Mouse (Mus musculus) heart, postnatal 4 days (tissue): Measurements from ENCODE around the gene Gna11. TPM values are rescaled to one million over a fixed set of nuclear protein-coding genes. Genes with fewer than 3 reads are reported as not detected.

Experiments
- DNase-seq: peaks from one replicate; pipeline ENCODE4 v3.0.0; 2021
- total RNA-seq, 2 experiments: library from RNA; stranded (reverse); gene quantifications; 2 replicates each; pipeline ENCODE4 v1.2.3; 2021

The Gna11 gene
- total RNA-seq: 10 to 100 TPM; 58.5 to 62.7 TPM

DNA sequence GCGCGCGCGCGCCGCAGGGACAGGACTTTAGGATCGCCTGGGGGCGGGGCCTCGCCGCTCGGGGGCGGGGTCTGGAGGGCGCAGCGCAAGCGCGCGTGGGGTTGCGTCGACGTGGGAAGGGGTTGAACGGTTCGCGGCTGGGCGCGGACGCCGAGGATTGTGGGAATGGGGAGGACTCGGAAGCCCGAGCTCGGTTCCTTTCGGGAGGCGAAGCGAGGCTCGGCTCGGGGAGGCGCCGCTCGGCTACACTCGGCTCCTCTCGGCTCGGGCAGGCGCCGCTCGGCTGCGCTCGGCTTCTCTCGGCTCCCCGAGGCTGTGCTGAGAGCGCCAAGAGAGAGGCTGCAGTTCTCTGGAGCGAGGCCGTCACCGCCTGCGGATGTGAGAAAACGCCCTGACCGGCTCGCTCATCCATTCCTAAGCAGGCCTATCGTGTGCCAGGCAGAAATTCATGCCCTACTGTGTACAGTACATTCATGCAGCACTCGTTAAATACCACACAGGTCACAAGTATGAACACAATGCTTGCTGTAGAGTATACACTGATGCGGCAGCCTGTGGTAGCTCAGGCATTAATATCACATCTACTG is at the start of gene Gna11:
TSS of gene Gna11 (minus strand) at position 30 of the 587 bp plus-strand sequence.
- DNase-seq: peak; percentile 100

DNA sequence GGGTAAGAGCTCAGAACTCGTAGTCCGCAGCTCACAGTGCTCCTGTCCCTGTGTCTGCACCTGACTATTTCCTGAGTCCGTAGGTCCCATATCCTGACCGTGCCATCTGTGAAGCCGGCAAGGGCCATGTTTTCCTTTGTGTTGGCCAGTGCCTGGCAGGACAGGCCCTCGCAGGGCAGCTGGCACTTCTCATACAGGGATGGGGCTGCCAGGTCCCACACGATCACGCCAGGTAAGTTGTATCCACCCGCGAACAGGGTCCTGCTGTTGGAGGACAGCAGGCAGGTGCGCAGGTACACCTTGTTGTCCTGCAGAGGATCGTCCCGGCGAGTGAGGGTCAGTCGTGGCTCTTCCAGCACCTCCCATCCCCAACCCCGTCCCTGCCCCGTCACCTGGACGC is 48.9 kb upstream of the Gna11 start:
- DNase-seq: no peak

DNA sequence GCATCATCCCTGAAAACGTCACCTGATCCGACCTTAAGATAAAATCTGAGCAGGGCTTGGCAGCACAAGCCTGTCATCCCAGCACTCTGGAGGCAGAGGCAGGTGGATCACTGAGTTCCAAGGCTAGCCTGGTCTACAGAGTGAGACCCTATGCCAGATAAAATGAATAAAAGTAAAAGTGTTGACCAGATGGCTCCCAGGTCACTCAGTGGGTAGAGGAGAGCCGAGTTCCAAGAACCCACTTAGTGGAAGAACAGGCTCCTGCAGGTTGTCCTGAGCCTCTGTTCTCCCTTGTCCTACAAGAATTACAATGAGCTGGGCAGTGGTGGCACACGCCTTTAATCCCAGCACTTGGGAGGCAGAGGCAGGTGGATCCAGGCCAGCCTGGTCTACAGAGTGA is 48.2 kb upstream of the Gna11 start:
- no peak for DNase-seq

DNA sequence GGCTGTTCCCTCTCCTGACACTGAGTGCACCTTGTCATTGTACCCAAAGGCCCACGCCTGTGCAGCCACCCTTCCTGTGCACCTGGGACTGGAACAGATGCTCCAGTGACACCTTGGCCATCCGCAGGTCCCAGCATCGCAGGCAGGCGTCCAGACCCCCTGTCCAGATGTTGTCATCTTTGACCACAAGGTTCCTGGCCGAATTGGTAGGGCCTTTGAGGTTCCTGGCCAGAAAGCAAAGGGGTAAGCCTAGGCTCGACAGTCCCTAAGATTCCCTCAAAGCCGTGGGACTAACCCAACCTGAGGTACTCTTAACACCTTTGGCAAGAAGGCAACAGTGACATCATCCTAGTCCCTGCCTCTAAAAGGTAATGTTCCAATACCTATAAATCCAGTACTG is 47.6 kb upstream of the Gna11 start:
- DNase-seq: no peak

- DNase-seq: no peak
Measured at GRCm38 (mm10) chr10:81591846-81592245, 46.9 kb upstream of the Gna11 start.

DNA sequence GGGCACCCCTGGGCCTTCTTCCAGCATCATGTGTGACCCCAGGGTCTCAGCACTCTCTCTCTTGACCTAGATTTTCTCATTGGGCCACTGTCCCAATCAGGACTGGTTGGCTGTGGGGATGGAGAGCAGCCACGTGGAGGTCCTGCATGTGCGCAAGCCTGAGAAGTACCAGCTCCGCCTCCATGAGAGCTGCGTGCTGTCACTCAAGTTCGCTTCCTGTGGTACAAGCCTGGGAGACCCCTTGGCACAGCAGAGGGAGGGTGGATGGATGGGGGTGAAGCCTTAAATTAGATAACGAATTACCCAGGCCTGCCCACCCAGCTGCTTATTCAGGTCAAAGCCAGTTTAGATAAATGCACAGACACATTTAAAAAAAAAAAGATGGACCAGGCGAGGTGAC is 43.7 kb upstream of the Gna11 start:
- no peak for DNase-seq

DNA sequence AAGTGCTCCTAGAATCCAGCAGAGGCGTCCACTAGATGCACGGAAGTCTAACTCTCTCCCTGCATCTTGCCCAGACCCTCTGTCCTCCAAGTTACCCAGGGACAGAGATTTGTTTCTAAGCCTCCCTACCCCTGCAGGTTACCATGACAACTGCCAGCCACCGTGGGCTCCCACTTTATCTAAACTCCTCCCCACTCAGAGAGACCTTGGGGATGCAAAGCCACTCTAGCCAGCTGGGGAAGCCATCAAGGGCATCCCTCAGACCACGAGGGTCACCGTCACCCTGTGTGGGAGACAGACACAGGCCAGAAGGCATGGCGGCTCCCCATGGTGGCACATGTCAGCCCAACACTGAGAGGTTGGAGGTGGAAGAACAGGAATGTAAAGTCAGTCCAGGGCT is 38.4 kb upstream of the Gna11 start:
- no peak for DNase-seq

GRCm38 (mm10) chr10:81580441-81581070 is 35.6 kb upstream of the Gna11 start:
- DNase-seq: no peak

GRCm38 (mm10) chr10:81579967-81580366 is 35.0 kb upstream of the Gna11 start:
- no peak for DNase-seq

DNA sequence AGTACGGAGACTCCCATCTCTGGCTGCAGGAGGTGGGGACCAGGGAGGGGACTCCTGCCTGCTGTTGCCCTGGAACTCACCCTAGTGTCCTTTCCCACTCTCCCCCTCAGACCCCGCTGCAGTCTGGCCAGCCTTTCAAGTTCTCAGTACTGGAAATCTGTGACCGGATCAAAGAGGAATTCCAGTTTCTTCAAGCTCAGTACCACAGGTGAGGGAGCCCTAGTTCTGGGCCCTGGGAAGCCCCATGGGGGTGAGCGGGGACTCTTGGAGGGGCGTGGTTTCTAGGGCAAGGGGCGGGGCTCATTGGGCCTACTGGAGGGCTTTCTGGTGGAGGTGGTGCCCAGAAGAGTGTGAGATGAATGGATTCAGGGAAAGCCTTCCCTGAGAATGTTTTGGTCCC is 30.7 kb upstream of the Gna11 start:
- DNase-seq: no peak

GRCm38 (mm10) chr10:81575208-81575631 is 30.2 kb upstream of the Gna11 start:
- peak; percentile 59 for DNase-seq

DNA sequence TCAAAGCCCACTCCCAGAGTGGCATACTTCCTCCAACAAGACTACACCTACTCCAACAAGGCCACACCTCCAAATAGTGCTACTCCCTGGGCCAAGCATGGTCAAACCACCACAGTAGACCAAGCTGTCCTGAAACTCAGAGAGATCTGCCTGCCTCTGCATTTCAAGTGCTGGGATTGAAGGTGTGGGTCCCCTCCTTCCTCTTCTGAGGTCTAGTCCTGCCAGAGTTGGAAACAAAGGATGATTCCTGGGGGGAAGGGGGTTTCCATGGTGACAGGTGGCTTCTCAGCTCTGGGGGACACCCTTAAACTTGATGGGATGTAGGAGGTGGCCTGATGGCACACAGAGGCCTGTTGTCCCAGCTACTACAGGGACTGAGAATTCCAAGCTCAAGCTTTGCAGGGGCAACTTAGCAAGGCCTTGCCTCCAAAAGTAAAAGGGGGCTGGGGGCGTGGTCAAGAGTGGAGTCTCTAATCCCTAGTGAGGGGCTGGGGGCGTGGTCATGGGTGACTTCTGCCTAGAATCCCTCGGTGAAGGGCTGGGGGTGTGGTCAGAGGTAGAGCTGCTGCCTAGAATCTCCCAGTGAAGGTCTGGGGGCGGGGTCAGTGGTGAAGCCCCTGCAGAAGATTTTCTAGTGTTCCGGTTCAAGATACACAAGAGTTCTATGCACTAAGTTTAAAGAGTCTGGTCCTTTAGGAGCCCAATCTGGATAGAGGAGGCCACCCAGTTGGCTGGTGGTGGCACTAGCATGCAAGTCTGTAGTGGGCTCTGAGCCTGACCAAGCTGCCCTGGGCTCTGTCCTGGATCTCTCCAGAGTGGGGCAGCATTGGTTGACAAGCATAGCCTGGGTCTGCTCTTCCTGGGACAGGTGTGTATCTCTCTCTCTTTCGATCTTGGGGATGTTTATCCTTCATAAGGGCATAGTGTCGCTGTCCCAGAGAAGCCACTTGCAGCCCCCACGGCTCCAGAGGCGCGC is 29.4 kb upstream of the Gna11 start, which contains the start of gene Tle2:
TSS of gene Tle2 (plus strand) at position 481 of the 976 bp plus-strand sequence.
- DNase-seq: no peak

DNA sequence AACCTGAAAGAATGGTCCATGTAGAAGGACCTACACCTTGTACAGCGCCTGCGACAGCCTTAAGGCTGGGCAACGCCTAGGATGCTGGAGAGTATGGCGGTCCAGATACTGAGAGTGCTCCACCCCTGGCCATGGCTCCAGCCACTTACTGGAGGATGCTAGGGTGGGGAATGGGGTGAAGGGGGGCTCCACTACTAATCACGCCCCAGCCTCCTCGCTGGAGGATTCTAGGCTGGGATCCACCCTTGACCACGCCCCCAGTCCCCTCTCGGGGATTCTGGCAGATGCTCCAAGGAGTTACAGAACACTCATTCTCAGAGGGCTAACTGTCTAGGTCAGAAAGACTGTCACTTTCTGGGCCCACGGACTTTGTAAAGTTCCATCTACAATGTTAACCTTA is 28.0 kb upstream of the Gna11 start:
- peak; percentile 60 for DNase-seq

DNA sequence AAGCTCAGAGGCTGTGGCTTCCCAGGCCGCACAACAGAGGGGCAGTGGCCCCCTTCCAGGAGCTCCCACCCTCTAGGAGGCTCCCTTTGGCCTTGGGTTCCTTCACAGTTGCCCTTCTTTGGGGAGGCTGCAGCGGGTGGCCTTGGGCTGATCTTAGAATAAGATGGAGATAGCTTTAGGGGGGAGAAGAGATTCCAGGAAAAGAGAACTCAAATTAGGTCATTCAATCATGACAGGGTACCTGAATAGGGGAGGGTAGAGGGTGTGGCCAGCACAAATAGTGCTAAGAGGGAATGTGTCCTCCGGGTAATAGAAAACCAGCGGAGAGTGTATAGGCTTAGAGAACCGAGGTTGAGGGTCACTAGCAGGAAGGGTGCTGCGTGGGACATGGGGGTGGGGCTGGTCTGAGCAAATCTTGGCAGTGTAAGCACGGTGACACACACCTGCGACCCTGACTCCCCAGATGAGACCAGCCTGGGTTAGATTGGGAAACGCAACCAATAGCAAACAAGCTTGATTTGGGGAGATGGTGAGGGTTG is 27.2 kb upstream of the Gna11 start:
- DNase-seq: no peak

DNA sequence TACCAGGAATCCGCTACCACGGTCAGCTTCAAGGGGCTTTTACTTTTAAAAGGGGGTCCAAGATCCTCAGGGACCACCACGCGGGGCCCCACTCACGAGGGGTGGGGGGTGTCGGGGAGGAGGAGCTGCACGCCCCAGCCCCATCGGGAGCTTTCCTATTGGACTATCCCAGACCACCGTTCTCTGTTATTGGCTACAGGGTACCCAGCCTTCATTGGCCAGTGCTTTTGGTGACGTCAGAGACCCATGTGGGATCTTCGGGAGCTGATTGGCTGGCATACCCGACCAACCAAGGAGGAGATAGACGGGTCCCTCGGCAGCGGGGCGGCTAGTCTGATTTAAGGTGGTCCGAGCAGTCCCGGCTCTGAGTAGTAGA is 26.5 kb upstream of the Gna11 start:
- DNase-seq: peak; percentile 99

- DNase-seq: peak; percentile 97
Measured at GRCm38 (mm10) chr10:81570831-81571500, 26.0 kb upstream of the Gna11 start.

GRCm38 (mm10) chr10:81570238-81570800 is 25.3 kb upstream of the Gna11 start:
- no peak for DNase-seq

- no peak for DNase-seq
Measured at GRCm38 (mm10) chr10:81569507-81570237, 24.7 kb upstream of the Gna11 start.

DNA sequence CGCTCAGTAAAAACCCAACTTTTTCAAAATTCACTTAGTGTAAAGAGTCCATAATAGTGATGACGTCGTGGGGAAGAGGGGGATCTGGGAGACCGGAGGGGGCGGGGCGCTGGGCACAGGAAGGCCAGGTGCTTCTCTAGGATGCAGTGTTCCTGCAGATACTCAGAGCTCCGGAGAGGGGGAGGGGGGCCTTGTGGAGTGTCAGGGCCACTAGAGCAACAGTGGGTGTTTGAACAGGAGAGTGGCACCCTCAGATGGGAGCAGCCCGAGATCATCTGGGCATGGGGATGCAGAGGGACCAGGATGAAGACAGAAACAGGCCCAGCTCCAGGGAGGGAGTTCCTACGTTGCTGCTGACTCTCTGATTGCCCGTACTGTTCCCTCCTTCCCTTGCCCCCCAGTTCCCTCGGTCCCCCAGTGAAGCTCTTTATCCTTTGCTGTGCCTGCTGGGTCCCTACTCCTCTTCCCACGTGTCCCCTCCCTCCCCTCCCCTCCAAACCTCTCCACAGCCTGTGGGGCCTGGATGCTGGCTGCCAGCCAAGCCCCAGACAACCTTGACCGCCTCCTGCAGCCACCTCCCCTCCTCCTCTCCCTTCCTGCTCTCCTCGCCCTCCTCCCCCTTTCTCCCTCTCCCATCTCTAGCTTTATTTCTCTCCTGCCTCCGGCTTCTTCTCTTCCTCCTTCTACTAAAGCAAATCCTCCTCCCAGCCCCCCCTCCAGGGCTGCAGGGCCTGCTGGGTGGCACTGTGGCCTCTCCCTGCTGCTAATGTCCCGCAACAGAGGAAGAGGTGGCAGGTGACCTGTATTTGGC is 23.6 kb upstream of the Gna11 start:
- peak; percentile 77 for DNase-seq
